Mouse (Mus musculus): ENCODE measurements around the gene Sema6d.

DNA sequence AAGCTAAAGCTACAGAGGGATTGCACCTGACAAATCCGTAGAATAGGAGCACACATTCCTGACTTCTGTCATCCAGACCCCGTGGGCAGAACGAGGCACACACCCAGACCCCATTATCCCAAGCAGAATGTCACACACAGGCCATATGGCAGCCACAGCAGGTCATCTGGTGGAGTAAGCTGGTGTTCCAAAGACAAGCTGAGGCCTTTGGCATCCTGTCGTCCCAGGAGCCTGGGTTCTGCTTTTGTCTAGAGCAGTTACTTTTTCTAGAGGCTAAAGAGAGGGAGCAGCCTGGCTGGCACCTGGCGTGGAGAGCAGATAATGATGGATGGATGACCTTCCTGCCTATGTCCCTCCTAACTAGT lies 551.4 kb downstream of the Sema6d start:
- TF ChIP-seq CTCF (IDR thresholded peaks at IDR 0.05; ENCODE audit: control insufficient read depth, insufficient read depth, low read length) = no peak
- no peak for TF ChIP-seq POLR2A (IDR thresholded peaks at IDR 0.05; ENCODE audit: borderline replicate concordance, control insufficient read depth, low read depth, low read length)
